Mouse (Mus musculus): ENCODE data around the gene Strip1. TPM values are rescaled to one million over a fixed set of nuclear protein-coding genes. Genes with fewer than 3 reads are reported as not detected.

The Strip1 gene
- polyA plus RNA-seq, 1 experiment = 16.8 TPM

- Histone ChIP-seq H3K27ac (ENCODE audit: insufficient read depth, low read depth, low read length) (no peak overlapping the region), H3K4me3 (ENCODE audit: insufficient read depth, low read length) (peak overlapping the region; percentile 35), H3K4me1 (ENCODE audit: control insufficient read depth, insufficient read depth, low read length) (no peaks in the 10 kb centered on the region)
- no peak for TF ChIP-seq CTCF (IDR thresholded peaks at IDR 0.05; ENCODE audit: low read depth, low read length)
- no peak for TF ChIP-seq POLR2A (IDR thresholded peaks at IDR 0.05; ENCODE audit: borderline replicate concordance, low read depth, low read length)
Measured at GRCm38 (mm10) chr3:107582875-107583767, 48.4 kb downstream of the Strip1 start.

- Histone ChIP-seq H3K4me3 (ENCODE audit: insufficient read depth, low read length) (peak overlapping the region; percentile 35), H3K27ac (ENCODE audit: insufficient read depth, low read depth, low read length) (no peak overlapping the region), H3K4me1 (ENCODE audit: control insufficient read depth, insufficient read depth, low read length) (no peaks in the 10 kb centered on the region)
- TF ChIP-seq CTCF (IDR thresholded peaks at IDR 0.05; ENCODE audit: low read depth, low read length) (no peak), POLR2A (IDR thresholded peaks at IDR 0.05; ENCODE audit: borderline replicate concordance, low read depth, low read length) (no peak)
Measured at GRCm38 (mm10) chr3:107582130-107582874, 49.2 kb downstream of the Strip1 start.

GRCm38 (mm10) chr3:107581103-107582010, 50.1 kb downstream of the Strip1 start:
- no peaks in the 10 kb centered on the region for H3K4me1 ChIP-seq (ENCODE audit: control insufficient read depth, insufficient read depth, low read length)
- H3K4me3 ChIP-seq (ENCODE audit: insufficient read depth, low read length) = no peak overlapping the region
- H3K27ac ChIP-seq (ENCODE audit: insufficient read depth, low read depth, low read length) = no peak overlapping the region
- no peak for TF ChIP-seq CTCF (IDR thresholded peaks at IDR 0.05; ENCODE audit: low read depth, low read length)

- no peak overlapping the region for H3K4me3 ChIP-seq (ENCODE audit: insufficient read depth, low read length)
- no peak overlapping the region for H3K27ac ChIP-seq (ENCODE audit: insufficient read depth, low read depth, low read length)
- peak; percentile 30; the same call in 1 of the 2 replicates for TF ChIP-seq CTCF (IDR thresholded peaks at IDR 0.05; ENCODE audit: low read depth, low read length)
- TF ChIP-seq POLR2A (IDR thresholded peaks at IDR 0.05; ENCODE audit: borderline replicate concordance, low read depth, low read length) = no peak
- no peaks in the 10 kb centered on the region for H3K4me1 ChIP-seq (ENCODE audit: control insufficient read depth, insufficient read depth, low read length)
Measured at GRCm38 (mm10) chr3:107579466-107579865, 52.0 kb downstream of the Strip1 start.

- no peak overlapping the region for H3K4me3 ChIP-seq (ENCODE audit: insufficient read depth, low read length)
- no peaks in the 10 kb centered on the region for H3K4me1 ChIP-seq (ENCODE audit: control insufficient read depth, insufficient read depth, low read length)
- TF ChIP-seq CTCF (IDR thresholded peaks at IDR 0.05; ENCODE audit: low read depth, low read length) (no peak), POLR2A (IDR thresholded peaks at IDR 0.05; ENCODE audit: borderline replicate concordance, low read depth, low read length) (no peak)
- H3K27ac ChIP-seq (ENCODE audit: insufficient read depth, low read depth, low read length) = no peak overlapping the region
Measured at GRCm38 (mm10) chr3:107577810-107578390, 53.6 kb downstream of the Strip1 start.

DNA sequence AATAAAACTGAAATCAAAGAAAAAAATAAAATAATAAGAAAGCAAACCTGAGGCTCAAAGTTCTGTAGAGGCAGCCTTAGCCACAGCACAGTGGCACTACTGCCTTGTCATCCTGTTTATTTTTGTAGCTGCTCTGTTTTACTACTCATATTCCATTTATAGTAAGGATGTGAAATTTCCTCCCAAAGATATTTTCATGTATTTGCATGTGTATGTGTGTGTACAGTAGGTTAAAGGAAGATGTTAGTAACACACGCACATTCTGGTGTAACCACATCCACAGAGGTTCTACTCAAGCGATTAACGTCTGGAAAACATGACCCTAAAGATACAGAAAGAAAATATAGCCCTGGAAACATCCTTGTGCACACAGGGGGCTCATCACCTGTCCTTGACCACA, 54.7 kb downstream of the Strip1 start:
- Histone ChIP-seq H3K4me3 (ENCODE audit: insufficient read depth, low read length) (no peak overlapping the region), H3K27ac (ENCODE audit: insufficient read depth, low read depth, low read length) (no peak overlapping the region), H3K4me1 (ENCODE audit: control insufficient read depth, insufficient read depth, low read length) (no peaks in the 10 kb centered on the region)
- TF ChIP-seq CTCF (IDR thresholded peaks at IDR 0.05; ENCODE audit: low read depth, low read length) (no peak), POLR2A (IDR thresholded peaks at IDR 0.05; ENCODE audit: borderline replicate concordance, low read depth, low read length) (no peak)

- TF ChIP-seq POLR2A (IDR thresholded peaks at IDR 0.05; ENCODE audit: borderline replicate concordance, low read depth, low read length) = no peak
- TF ChIP-seq CTCF (IDR thresholded peaks at IDR 0.05; ENCODE audit: low read depth, low read length) = no peak
- no peak overlapping the region for H3K27ac ChIP-seq (ENCODE audit: insufficient read depth, low read depth, low read length)
- H3K4me1 ChIP-seq (ENCODE audit: control insufficient read depth, insufficient read depth, low read length) = peaks cover 8% of the 10 kb centered on the region
- no peak overlapping the region for H3K4me3 ChIP-seq (ENCODE audit: insufficient read depth, low read length)
Measured at GRCm38 (mm10) chr3:107571205-107571604, 60.3 kb downstream of the Strip1 start.

DNA sequence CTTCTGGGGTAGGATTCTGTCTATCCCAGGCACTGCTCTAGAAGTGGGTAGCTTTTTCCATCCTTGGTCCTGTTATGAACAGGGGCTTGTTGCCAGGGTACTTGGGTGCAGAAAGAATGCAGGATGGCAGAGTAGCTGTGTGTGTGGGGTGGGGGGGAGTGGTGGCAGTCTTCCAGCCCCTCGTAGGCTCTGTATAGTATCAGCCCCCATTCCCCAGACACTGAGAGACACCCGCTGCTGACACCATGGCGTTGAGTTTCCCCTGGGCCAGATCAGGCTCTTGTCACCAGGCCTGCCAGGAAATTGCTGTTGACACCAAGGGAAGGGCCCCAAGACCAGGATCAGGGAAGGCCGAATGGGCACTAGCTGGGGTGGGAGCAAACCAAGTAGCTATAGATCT, 62.8 kb downstream of the Strip1 start:
- TF ChIP-seq CTCF (IDR thresholded peaks at IDR 0.05; ENCODE audit: low read depth, low read length) = no peak
- no peak for TF ChIP-seq POLR2A (IDR thresholded peaks at IDR 0.05; ENCODE audit: borderline replicate concordance, low read depth, low read length)
- Histone ChIP-seq H3K4me3 (ENCODE audit: insufficient read depth, low read length) (no peak overlapping the region), H3K27ac (ENCODE audit: insufficient read depth, low read depth, low read length) (no peak overlapping the region), H3K4me1 (ENCODE audit: control insufficient read depth, insufficient read depth, low read length) (peaks cover 8% of the 10 kb centered on the region)

- Histone ChIP-seq H3K4me3 (ENCODE audit: insufficient read depth, low read length) (no peak overlapping the region), H3K27ac (ENCODE audit: insufficient read depth, low read depth, low read length) (no peak overlapping the region), H3K4me1 (ENCODE audit: control insufficient read depth, insufficient read depth, low read length) (peaks cover 8% of the 10 kb centered on the region)
- TF ChIP-seq POLR2A (IDR thresholded peaks at IDR 0.05; ENCODE audit: borderline replicate concordance, low read depth, low read length) = no peak
- no peak for TF ChIP-seq CTCF (IDR thresholded peaks at IDR 0.05; ENCODE audit: low read depth, low read length)
Measured at GRCm38 (mm10) chr3:107567766-107568165, 63.7 kb downstream of the Strip1 start.
